Mouse (Mus musculus): ENCODE measurements around the gene Alpk1. TPM values are rescaled to one million over a fixed set of nuclear protein-coding genes. Genes with fewer than 3 reads are reported as not detected.

Alpk1 gene
- total RNA-seq, 2 experiments from 2014 or later, result 2.4 to 3.9 TPM

DNA sequence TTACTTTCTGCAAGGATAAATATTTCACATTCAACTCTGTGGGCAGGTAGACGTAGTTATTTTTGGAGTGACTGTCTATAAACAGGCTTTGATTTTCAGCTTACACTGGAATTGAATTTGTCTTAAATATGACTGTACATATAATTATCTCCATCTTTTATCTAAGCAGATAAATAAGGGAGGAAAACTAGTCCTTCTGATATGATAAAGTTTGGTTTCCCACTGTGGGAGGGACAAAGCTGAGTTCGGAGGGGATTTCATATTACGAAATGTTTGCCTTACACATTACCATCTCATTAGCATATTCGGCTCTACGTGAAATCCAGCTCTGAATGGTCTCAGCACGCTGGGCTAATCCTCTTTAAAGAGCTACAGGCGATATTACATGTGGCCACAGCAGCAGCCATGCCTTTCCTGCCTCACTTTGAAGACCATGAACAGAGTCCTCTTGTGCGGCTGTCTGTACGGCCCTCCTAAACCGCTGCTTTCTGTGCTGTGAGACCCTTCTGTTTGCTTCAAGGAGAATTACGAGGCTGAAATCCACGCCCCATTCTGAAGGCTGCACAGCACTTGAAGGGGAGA is 30.3 kb downstream of the Alpk1 start:
- intact Hi-C loops (cut with DNase I), result no loop called here

DNA sequence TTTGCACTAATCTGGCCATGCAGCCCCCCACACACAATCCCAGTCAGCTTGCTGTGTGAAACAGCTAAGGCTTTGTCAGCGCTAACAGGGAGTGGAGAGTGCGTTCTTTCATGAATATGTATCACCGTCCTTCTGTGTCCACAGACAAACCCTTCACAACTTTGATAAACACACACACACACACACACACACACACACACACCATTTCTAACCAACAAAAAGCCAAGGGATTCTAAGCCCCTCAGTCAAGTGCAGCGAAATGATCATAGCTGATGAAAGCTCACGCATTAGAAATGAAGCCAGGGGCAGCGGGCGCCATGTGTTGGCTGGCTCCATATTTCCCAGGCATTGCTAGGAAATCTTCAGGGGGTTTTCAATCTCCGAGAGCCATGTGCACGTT is 31.1 kb downstream of the Alpk1 start:
- intact Hi-C loops (cut with DNase I), result no loop called here
- no peak for DNase-seq (ENCODE audit: low spot score)

More for the DNA sequence above, 30.3 kb downstream of the Alpk1 start:
- no peak for DNase-seq (ENCODE audit: low spot score)

GRCm38 (mm10) chr3:127748644-127749043 is 31.7 kb downstream of the Alpk1 start:
- DNase-seq (ENCODE audit: low spot score), result no peak
- intact Hi-C loops (cut with DNase I), result no loop called here

DNA sequence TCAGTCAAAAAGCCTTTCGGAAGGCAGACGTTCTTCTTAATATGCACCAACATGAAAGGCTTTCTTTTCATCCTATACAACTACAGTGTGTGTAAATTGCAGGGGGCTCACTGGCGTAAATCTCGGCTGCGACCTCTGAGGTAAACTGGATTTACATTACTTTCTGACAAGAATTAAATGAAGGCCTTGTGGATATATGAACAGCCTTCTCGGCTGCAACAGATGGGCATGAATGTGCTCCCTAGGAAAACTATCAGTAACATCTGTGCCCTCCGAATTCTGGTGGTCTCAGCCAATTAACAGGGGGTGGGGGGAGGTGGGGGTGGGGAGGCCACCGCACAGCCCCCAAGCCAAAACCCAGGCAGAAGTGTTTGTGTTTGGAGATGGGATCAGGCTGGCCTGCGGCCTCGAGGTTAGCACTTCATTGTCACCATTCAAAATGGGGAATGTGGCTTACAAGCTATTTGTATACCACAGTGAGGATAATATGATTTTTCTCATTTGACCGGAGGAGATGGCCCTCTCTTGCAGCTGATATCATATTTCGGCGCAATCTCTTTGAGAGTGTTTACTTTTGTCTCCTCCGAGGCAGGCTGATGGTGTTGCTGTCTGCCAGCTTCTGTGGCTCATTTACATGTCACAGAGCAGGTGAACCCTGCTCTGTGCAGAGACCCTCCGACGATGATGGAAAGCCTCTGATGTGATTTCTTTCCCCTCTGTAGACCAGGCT is 34.3 kb downstream of the Alpk1 start:
- DNase-seq (ENCODE audit: low spot score), result no peak
- intact Hi-C loops (cut with DNase I), result no loop called here

GRCm38 (mm10) chr3:127745504-127745903 is 34.8 kb downstream of the Alpk1 start:
- DNase-seq (ENCODE audit: low spot score), result no peak
- intact Hi-C loops (cut with DNase I), result no loop called here

GRCm38 (mm10) chr3:127743614-127744365 is 36.5 kb downstream of the Alpk1 start:
- DNase-seq (ENCODE audit: low spot score), result no peak
- intact Hi-C loops (cut with DNase I), result no loop called here

DNA sequence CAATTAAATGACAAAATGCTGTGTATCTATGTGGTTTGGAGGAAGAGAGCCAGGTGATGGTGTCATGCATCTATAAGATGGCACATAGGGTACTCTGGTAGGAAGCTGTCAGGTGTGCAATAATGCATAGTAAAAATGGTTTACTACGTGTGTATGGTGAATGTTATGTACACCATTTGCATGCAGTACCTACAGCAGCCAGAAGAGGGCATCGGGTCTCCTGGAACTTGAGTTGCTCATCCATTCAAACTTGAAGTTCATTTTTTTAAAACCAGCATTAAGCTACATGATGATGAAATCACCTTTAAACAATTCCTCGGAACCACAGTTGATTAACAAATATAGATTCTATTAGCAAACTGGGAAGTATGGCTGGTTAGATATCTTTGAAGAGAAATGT is 38.9 kb downstream of the Alpk1 start:
- DNase-seq (ENCODE audit: low spot score), result no peak
- intact Hi-C loops (cut with DNase I), result no loop called here

- intact Hi-C loops (cut with DNase I), result no loop called here
- DNase-seq (ENCODE audit: low spot score), result no peak
Observed at GRCm38 (mm10) chr3:127737876-127738275, 42.5 kb downstream of the Alpk1 start.

DNA sequence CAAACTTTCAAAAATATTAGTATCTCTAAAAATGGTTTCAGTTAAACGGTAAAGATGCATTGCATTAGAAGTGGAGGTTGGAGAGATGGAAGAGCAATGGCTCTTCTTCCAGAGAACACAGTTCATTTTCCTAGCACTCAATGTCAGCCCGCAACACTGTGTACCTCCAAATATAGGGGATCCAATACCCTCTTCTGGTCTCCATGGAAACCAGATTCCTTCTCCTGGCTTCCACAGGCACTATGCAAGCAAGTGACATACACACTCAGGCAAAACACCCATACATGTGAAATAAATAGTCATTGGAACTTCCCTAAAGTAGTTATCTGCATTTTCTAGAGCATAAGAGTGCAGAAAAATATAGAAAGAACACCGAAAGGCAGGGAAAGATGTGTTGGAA is 44.9 kb downstream of the Alpk1 start:
- DNase-seq (ENCODE audit: low spot score), result no peak
- intact Hi-C loops (cut with DNase I), result no loop called here

- intact Hi-C loops (cut with DNase I), result no loop called here
- DNase-seq (ENCODE audit: low spot score), result no peak
Observed at GRCm38 (mm10) chr3:127729513-127730137, 50.7 kb downstream of the Alpk1 start.

- intact Hi-C loops (cut with DNase I), result no loop called here
- DNase-seq (ENCODE audit: low spot score), result no peak
Observed at GRCm38 (mm10) chr3:127728851-127729512, 51.3 kb downstream of the Alpk1 start.

DNA sequence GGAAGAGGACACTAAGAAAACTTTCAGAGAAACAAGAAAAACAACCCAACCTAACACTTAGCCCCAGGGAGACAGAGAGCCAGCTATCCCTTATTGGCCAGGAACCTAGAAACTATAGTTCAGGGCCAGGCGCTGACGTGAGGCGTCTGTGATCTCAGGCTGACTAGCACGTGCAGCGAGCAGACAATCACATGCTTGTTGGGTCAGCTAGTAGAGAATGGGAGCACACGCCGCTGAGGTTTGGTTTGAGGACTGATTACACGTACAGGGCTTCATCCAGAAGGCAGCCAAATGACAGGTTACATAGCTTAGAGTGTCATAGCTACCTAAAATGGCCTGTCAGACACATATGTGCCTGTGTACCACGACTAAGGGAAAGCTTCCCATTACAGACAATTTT is 52.3 kb downstream of the Alpk1 start:
- no peak for DNase-seq (ENCODE audit: low spot score)
- intact Hi-C loops (cut with DNase I), result no loop called here

GRCm38 (mm10) chr3:127720948-127721347 is 59.4 kb downstream of the Alpk1 start:
- DNase-seq (ENCODE audit: low spot score), result no peak
- intact Hi-C loops (cut with DNase I), result no loop called here

DNA sequence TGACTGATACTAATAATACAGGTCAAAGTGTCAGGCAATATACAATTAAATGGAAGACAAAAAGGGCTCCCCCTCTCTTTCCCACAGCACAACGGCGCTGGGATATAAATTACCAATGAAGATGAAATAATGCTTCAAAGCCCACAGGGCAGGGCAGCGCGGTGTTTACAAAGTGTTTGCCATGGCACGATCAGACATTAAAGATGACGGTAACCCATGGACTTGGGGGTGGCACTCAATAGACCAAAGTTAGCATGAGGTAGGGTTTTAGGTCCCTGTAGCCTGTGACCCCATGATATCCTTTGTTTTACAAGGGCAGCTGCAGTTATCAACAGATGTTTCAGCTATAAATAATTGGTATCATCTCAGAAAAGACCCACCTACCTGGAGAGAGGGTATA is 60.3 kb downstream of the Alpk1 start:
- intact Hi-C loops (cut with DNase I), result no loop called here
- no peak for DNase-seq (ENCODE audit: low spot score)

GRCm38 (mm10) chr3:127719601-127720000 is 60.7 kb downstream of the Alpk1 start:
- DNase-seq (ENCODE audit: low spot score), result no peak
- intact Hi-C loops (cut with DNase I), result no loop called here

DNA sequence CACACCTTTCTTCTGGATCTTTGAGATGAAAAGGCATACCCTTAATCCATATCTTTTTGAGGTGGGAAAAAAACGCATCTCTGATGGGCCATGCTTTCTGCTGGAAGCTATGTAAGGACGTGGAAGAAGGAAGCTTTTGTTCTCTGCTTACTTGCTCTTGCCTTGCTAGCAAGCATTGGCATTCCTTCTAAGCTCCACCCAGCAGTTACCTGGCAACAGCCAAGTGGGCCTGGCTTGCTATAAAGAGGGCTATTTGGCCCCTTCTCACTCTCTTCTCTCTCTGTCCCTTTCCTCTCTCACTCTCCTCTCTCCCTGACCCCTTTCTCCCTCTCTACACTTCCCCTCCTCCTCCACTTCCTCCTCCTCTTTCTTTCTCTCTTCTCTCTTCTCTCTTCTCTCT is 63.6 kb downstream of the Alpk1 start:
- intact Hi-C loops (cut with DNase I), result no loop called here
- no peak for DNase-seq (ENCODE audit: low spot score)

DNA sequence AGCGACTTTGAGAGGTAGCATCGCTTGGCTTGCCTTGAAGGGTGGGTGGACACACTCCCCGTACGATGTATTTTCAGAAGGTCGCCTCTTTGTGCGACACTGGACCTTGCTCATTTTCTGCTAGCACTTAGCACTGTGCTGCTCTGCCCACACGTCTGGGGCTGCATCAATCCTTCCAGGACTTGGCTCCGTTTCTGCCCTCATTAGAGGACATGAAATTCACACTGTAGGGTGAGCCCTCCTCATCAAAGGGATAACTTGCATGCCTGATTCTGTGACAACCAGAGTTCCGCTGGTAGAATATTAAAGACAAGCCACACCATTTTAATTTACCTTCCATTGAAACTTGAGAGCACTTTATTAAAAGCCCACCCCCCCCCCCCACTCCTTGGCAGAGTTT is 67.2 kb downstream of the Alpk1 start:
- intact Hi-C loops (cut with DNase I), result no loop called here
- DNase-seq (ENCODE audit: low spot score), result no peak

GRCm38 (mm10) chr3:127711536-127711935 is 68.8 kb downstream of the Alpk1 start:
- intact Hi-C loops (cut with DNase I), result no loop called here
- DNase-seq (ENCODE audit: low spot score), result no peak

GRCm38 (mm10) chr3:127707089-127707485 is 73.2 kb downstream of the Alpk1 start:
- no peak for DNase-seq (ENCODE audit: low spot score)
- intact Hi-C loops (cut with DNase I), result no loop called here

- intact Hi-C loops (cut with DNase I), result no loop called here
Observed at GRCm38 (mm10) chr3:127706445-127707088, 73.8 kb downstream of the Alpk1 start.

More at GRCm38 (mm10) chr3:127706445-127707088, 73.8 kb downstream of the Alpk1 start:
- DNase-seq (ENCODE audit: low spot score), result no peak

All from heart, postnatal 25 days (tissue).